Mouse (Mus musculus) liver, embryonic 14.5 days (tissue): ENCODE measurements at regions not wholly inside any gene's neighbourhood (a gene's known extent, or its start where the extent isn't known, plus 50 kb on each side); places are given as distances from the start of the nearest gene placed in this dataset.

Experiments
- CTCF ChIP-seq: IDR thresholded peaks from 2 replicates; pipeline ENCODE4 v1.5.1; 2016; ENCODE audit warnings: antibody characterized with exemption, low read depth, control low read depth
- EP300 ChIP-seq: IDR thresholded peaks from 2 replicates; pipeline ENCODE4 v1.6.1; 2016; ENCODE audit warnings: antibody characterized with exemption, low read depth

DNA sequence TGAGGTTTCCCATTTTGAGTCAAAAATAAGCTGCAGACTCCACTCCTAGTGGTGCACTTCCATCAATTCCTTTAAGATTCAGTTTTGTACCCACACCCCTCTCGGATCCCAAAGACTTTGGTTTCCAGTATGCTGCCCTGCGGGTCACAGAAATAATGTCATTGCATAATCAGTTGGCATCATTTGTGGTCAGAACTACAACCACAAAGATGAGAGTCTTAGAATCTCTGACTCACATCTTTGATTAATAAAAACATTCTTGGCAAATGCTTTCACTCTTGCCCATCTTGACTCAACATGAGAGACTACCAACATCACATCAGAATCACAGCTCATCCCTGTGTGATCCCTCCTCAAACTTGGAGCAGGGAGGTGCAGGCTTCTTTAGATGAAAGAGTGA lies 74.1 kb upstream of the Alkbh8 start:
- TF ChIP-seq CTCF: no peak
- TF ChIP-seq EP300: no peak
